Mouse (Mus musculus) testis, adult 2 months (tissue): ENCODE data around the gene Spg20. TPM values are rescaled to one million over a fixed set of nuclear protein-coding genes. Genes with fewer than 3 reads are reported as not detected.

Source experiments
- H3K27ac ChIP-seq: fragments of 200-500 bp; 2 replicates; pipeline ENCODE4 v1.5.1; 2012; ENCODE audit warnings: low read depth, low read length; ENCODE audit not compliant: control insufficient read depth, insufficient read depth
- H3K27me3 ChIP-seq: fragments of 200-500 bp; 2 replicates; pipeline ENCODE4 v1.6.1; 2012; ENCODE audit warnings: mild to moderate bottlenecking, low read length, moderate library complexity; ENCODE audit not compliant: control insufficient read depth, insufficient read depth
- H3K36me3 ChIP-seq: fragments of 200-500 bp; 2 replicates; pipeline ENCODE4 v1.6.1; 2012; ENCODE audit warnings: mild to moderate bottlenecking, low read length; ENCODE audit not compliant: control insufficient read depth, insufficient read depth
- H3K4me1 ChIP-seq: fragments of 200-500 bp; 2 replicates; pipeline ENCODE4 v1.6.1; 2012; ENCODE audit warnings: low read length; ENCODE audit not compliant: control insufficient read depth, insufficient read depth
- H3K4me3 ChIP-seq: fragments of 200-500 bp; 2 replicates; pipeline ENCODE4 v1.5.1; 2012; ENCODE audit warnings: low read depth, mild to moderate bottlenecking, low read length, moderate library complexity, mixed read lengths; ENCODE audit not compliant: control insufficient read depth
- CTCF ChIP-seq: fragments of 200-500 bp; IDR thresholded peaks from 2 replicates; pipeline ENCODE4 v1.5.1; 2012; ENCODE audit warnings: low read depth, mild to moderate bottlenecking, inconsistent platforms, low read length, moderate library complexity; ENCODE audit not compliant: control insufficient read depth, insufficient read depth, insufficient replicate concordance
- POLR2A ChIP-seq: fragments of 200-500 bp; IDR thresholded peaks from 2 replicates; pipeline ENCODE4 v1.6.1; 2012; ENCODE audit warnings: low read depth, mild to moderate bottlenecking, inconsistent platforms, low read length, moderate library complexity; ENCODE audit not compliant: control insufficient read depth
- polyA plus RNA-seq: library from polyadenylated mRNA; depleted of rRNA; stranded (reverse); fragments of >200 nt; gene quantifications from 2 replicates; pipeline ENCODE4 v1.2.3, GENCODE M21; 2012; rRNA removed

Gene Spg20
- polyA plus RNA-seq, 1 experiment: 12.9 TPM

GRCm38 (mm10) chr3:55181766-55182165, 69.9 kb downstream of the Spg20 start, which contains the start of gene Sohlh2:
TSS of gene Sohlh2 (plus strand) at chr3:55182028.
- Histone ChIP-seq H3K27ac (peak within 1 kb of the TSS; percentile 28), H3K4me1 (peaks cover 10% of the 10 kb centered on the region), H3K36me3 (no peaks in the 10 kb centered on the region), H3K4me3 (peak within 1 kb of the TSS; percentile 89), H3K27me3 (no peaks in the 10 kb centered on the region)
- TF ChIP-seq POLR2A (no peak), CTCF (no peak)

Other genes starting within 250 kb of the Spg20 start
- 0.02 and 0.05 TPM in 2 replicates for gene Sertm1, start 196.2 kb upstream of the Spg20 start, polyA plus RNA-seq
- 144 and 152 TPM in 2 replicates for gene Ccna1, start 56.6 kb upstream of the Spg20 start, polyA plus RNA-seq
- 113 and 137 TPM in 2 replicates for gene Ccdc169, start 25.2 kb downstream of the Spg20 start, polyA plus RNA-seq
- gene Sohlh2, start 69.9 kb downstream of the Spg20 start, polyA plus RNA-seq: 9.5 and 10.2 TPM in 2 replicates
- gene Dclk1, start 130.3 kb downstream of the Spg20 start, polyA plus RNA-seq: 3.0 and 3.4 TPM in 2 replicates